Mouse (Mus musculus) gastrocnemius, postnatal 14 days (tissue): Measurements from ENCODE around the gene Hist1h2bc. TPM values are rescaled to one million over a fixed set of nuclear protein-coding genes. Genes with fewer than 3 reads are reported as not detected.
"Not testable (repeated sequence)": the region's sequence is repeated elsewhere in the genome, so short reads cannot be mapped to it uniquely, and the experiment has no call there.

ENCODE experiments used
- DNase-seq: peaks from one replicate; pipeline ENCODE4 v3.0.0; 2021; ENCODE audit warnings: mixed read lengths
- intact Hi-C: fragments of 180-260 bp; cut with DNase I; formaldehyde crosslinking; loops from one replicate; pipeline ENCODE4 v1.15.1; 2025; ENCODE audit warnings: low total_unique reads
- total RNA-seq, 2 experiments: library from RNA; stranded (reverse); gene quantifications; 2 replicates each; pipeline ENCODE4 v1.2.3; 2021

Gene Hist1h2bc
- total RNA-seq, 2 experiments from 2014 or later: 75.5 to 80.0 TPM

DNA sequence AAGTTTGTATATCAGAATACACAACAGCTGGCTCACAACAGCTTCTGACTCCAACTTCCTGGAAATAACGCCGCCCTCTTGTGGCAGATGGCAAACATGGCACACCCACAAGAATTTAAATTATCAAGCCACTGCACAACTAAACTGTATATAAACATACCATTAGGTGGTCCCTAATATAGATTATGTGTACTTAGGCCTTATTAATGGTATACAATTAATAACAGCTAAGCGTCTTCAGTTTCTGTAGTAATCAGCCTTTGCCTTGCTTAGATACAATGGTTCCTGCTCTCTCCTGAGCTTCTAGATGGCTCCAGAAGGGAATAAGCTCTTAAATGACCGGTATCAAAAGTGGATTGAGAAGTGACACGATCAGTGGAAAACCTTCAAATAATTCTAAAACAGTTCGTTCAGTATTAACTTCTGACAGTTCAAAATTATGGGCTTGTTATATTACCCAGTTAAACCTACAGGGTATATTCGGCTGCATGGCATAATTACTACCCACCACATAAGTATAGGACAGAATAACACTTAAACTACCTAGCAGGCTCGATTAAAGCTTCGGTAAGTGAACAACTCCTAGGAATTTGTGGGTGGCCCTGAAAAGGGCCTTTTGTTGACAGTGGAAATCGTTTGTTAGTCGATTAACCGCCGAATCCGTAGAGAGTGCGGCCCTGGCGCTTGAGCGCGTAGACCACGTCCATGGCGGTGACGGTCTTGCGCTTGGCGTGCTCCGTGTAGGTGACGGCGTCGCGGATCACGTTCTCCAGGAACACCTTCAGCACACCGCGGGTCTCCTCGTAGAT is 13.7 kb downstream of the Hist1h2bc start:
- DNase-seq: peak; percentile 46
- intact Hi-C loops: loop anchor here (10.0 kb wide), 1 partner anchor 73 kb away; the partner anchor contains the start of genes Hist1h1e and Hist1h2be

DNA sequence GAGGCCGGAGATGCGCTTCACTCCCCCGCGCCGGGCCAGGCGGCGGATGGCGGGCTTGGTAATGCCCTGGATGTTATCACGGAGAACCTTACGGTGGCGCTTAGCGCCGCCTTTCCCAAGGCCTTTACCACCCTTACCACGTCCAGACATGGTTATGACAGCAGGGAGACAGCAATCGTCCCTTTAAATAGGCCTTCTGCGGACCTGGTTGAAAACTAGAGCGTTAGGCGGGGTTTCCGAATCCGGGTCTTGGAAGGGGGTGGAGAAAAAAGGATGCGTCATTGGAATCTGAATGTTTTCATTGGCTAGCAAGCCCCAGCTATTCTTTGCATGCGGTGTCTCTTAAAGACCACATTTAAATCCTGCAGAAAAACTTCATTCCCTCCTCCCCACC is 14.3 kb downstream of the Hist1h2bc start, which contains the start of gene Hist1h4c:
Gene Hist1h4c (minus strand): TSS at position 155 of the 394 bp plus-strand sequence.
- peak; percentile 95 for DNase-seq
- intact Hi-C loops: loop anchor here (10.0 kb wide), 1 partner anchor 73 kb away; the partner anchor contains the start of genes Hist1h1e and Hist1h2be

DNA sequence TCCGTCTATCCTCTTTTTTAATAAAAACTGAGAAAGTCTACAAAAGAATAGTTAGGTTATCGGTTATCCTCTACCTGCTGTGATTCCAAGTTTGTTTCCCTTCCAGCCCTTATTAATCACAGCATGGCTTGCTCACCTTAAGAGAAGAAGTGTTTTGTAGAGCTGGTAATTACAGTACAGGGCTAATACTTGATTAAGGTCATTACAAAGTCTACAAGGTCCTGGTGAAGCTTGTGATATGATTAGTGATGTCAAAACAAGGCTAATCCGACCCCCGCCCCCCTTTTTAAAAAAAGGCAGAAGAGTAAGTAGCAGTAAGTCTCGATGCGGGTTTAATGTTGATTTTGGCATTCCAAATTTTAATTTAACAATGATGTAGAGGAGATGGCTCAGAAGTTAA is 15.0 kb downstream of the Hist1h2bc start:
- intact Hi-C loops: loop anchor here (10.0 kb wide), 1 partner anchor 74 kb away; the partner anchor contains the start of genes Hist1h1e and Hist1h2be

DNA sequence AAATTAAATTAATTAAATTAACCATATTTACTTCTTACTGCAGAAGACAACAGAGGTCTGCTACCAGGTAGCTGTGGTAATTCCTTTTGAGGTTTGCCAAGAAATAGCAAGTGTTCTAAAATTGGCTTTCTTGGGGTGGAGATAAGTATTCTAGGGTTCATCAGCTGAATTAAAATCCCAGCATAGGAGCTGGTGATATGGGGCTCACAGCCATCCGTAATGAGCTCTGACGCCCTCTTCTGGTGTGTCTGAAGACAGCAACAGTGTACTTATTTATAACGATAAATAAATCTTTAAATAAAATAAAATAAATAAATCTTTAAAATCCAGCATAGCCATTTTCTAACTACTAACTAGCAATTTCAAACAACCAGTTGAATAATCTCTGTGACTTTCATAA is 15.8 kb downstream of the Hist1h2bc start:
- intact Hi-C loops: loop anchor here (2.0 to 10.0 kb wide), 2 partner anchors 33 to 75 kb away; partner anchors contain the start of genes Hist1h1e and Hist1h2be
- DNase-seq: no peak

More for the DNA sequence above, 15.0 kb downstream of the Hist1h2bc start:
- DNase-seq: no peak

DNA sequence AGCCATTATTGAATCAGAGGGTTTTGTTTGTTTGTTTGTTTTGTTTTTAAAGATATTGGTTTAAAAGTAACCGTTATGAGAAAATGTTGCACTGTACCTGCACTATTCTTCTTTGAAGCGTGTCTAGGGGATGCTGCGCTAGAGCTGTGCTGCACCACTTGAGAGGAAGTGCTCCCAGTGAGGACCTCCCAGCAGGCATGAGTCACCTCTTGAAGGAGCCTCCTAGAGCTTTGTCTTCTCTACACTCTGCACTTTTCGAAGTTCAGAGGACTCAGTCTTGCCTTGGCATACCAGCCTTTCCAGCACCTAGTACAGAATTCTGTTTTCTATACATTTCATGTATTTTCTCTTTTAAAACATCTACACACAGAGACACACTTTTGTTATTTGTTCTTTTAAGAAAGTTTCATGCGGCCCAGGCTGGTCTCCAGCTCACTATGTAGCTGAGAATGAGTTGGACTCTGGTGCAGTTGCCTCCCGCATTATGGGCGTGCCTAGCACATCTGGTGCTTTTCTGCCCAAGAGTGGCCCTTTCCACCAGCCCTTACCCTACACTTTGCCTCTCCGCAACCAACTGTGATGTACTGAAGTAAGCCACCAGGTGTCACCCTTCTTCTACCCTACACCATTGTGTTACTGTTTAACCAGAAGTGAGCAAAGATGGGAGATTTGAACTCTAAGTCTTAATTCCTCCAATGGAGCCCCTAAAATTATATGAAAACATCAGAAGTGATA is 17.0 kb downstream of the Hist1h2bc start:
- peak; percentile 50 for DNase-seq
- intact Hi-C loops: loop anchor here (2.0 kb wide), 1 partner anchor 32 kb away; no protein-coding TSS in a partner anchor

DNA sequence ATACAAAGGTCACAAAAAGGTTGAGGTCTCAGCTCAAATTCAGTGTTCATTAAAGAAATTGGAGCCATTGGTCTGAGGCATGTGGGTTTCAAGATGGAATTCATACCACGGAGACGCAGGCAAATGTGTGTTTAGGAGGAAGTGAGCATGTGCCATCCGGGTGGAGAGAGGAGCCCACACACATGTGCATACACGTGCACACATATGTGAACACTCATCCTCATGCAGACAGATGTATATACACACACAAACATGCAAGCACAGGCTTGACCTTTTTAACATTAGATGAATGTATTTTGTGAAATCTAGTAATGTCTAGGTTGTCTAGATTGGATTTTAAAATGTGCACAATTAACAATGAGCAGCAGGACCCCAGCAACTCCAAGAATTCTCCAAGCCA is 18.2 kb downstream of the Hist1h2bc start:
- intact Hi-C loops: no loop called here

DNA sequence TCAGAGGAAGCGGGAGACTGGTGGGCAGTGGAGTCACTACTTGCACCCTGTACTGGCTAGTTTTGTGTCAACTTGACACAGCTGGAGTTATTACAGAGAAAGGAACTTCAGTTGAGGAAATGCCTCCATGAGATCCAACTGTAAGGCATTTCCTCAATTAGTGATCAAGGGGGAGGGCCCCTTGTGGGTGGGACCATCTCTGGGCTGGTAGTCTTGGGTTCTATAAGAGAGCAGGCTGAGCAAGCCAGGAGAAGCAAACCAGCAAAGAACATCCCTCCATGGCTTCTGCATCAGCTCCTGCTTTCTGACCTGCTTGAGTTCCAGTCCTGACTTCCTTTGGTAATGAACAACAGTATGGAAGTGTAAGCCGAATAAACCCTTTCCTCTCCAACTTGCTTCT is 18.8 kb downstream of the Hist1h2bc start:
- DNase-seq, intact Hi-C loops: not testable (repeated sequence)

More for the DNA sequence above, 18.2 kb downstream of the Hist1h2bc start:
- no peak for DNase-seq

DNA sequence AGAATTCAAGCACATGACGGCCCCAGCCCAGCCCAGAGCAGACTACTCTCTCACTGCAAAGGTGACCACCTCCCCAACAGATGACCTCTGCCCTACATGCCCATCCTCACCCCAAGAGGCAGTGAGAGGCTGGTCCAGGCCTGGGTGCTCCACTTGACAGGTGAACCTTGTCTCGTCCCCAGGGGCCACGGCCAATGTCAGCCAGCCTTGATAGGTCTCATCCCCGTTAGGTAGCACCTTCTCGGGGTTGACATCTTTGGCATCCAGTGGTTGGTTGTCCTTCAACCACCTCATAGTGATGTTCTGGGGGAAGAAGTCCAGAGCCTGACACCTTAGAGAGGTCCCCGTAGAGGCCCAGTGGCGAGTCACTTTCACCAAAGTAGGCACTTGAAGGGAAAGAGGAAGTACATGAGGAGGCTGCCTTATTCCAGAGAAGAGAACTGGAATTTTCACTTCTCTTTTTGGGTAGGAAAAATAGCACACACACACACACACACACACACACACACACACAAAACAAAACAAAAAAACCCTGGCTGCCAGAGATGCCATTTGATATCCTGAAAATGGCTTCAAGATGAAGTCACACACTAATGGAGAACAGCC is 21.9 kb downstream of the Hist1h2bc start:
- no peak for DNase-seq
- intact Hi-C loops: no loop called here

DNA sequence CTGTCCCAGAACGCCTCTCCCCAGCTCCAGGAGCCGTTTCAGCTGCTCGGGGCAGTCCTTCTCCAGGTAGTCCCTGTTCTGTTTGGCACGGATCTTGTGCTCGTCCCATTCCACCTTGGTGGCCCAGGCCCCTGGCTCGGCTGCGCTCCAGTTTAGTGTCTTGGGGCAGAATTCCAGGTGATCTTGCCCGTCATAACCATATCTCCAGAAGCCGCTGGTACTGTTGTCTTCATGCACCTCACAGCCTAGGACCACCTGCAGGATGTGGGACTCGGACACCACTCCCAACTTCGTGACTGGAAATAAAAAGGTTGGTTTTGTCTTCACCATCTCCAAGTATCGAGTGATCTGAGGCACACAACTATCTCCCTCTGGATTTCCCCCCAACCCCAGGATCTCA is 22.8 kb downstream of the Hist1h2bc start:
- intact Hi-C loops: no loop called here
- no peak for DNase-seq

DNA sequence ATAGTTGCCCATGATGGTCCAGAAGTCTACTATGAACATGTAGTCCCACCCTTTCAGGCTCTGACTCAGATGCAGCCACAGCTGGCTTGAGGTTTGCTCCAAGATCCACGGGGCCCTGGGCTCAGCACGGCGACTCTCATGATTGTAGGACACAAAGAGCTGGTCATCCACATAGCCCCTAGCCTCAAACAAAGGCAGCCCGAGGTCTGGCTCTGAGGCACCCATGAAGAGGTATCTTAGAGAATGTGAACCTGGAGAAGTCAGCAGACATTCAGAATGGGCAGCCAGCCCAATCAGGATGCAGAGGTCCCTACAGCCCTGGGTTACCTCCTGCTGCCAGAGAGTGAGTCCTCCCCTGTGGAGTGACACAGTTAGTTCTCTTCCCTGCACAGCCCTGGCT is 24.0 kb downstream of the Hist1h2bc start:
- intact Hi-C loops: no loop called here
- DNase-seq: no peak

DNA sequence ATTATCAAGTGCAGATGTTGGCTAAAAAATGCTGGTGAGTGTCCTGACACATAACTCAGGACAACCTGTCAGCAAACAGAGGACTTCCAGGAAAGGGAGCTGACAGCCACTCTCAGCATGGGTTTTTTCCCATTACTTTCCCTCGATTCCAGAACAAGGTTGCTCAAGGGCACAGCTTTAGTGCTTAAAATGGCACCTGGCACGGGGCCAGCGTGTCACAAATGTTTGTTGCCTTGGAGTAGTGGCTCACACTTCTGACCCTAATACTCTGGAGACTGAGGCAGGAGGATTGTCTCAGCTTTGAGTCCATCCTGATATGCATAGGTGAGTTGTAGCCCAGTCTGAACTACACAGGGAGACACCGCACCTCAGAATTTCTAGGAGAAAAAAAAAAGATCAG is 24.7 kb downstream of the Hist1h2bc start:
- intact Hi-C loops: no loop called here
- no peak for DNase-seq

DNA sequence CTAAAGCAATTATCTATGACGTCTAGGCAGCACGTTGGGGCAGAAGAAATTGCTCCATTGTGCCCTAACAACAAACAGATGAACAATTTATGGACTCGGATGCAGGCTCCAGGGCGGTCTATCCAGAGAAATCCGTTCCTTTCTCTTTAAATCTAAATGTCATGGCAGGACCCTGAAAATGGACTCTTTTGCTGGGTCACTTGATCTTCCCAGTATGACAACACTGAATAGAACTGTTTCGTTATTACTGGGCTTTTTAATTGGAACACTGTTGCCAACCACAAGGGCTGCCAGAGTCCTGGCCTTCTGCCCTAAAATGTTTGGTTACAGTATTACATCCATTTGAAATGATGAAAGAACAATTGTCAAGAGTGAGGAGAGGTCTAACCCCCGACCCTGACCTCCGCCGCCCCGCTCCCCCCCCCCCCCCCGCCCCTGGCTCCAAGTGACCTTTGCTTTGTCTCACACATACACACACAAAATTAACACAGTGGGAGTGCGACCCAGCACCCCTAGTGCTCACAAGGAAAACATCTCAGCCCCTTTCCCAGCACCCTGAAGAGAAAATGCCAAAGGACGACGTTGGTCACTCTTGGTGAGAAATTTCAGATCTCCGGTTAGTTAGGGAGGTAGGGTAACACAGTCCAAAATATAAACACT is 25.8 kb downstream of the Hist1h2bc start:
- intact Hi-C loops: no loop called here
- DNase-seq: no peak

DNA sequence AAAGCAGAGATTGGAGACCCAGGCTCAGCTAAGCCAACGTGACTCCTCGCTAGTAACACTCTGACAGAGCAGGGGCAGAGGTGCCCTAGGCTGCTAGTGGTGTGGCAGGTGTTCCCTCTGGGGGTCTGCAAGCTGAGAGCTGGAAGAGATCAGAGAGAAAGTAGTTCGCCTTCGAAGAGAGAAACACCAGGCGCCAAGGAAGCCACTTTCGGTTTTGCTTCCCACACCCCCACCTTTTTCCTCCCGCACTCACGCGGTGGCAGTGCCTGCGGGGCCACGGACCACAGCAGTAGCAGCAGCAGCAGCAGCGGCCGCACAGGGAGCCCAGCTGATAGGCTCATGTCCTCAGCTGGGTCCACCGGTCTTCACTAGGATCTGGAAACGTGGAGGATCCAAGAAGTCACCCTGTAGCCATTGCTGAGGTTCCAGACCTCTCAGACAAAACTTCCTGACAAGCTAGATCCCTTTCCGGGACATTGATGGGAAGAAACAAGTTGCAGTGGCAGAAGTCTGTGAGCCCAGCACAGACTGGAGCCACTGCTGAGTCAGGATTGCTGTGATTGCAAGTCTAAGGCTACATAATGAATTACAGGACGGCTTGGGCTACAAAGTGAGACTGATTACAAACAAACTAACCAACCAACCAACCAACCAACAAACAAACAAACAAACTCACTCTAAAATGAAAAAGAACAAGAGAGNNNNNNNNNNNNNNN is 26.5 kb downstream of the Hist1h2bc start, which contains the start of gene Hfe:
Gene Hfe (minus strand): TSS at position 481 of the 716 bp plus-strand sequence.
- peak; percentile 43 for DNase-seq
- intact Hi-C loops: no loop called here

DNA sequence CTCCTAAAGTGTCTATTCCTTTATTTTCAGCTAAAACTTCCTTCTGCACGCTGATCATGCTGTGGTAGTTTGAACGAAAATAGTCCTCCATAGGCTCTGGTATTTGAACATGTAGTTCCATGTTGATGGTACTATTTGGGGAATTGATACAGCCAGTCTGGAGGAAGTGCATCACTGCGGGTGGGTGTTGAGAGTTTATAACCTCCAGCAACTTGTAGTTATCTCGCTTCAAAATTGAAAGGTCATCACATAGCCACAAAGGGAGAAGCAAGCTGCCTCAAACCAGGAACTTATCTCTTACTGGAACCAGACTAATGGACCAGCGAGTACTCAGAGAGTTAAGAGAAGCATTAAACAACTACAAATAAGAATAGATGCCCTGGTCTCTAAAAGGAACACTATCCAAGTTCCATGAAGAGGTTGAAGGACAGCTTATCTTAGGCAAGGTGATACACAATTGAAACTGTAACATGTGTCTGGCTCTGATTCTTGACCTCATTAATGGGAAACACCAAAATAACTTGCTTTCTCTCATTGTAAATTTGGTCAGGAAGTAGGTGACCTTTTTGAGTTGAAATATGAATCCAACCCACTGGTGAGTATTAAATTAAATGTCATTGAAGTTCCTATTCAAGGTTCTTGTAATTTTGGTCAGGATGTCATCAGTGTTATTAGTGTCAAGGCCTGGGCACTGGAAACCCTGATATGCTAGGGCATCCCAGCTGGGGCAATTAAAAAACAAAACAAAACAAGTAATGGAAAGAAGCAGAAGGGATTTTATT is 32.5 kb downstream of the Hist1h2bc start:
- no peak for DNase-seq
- intact Hi-C loops: no loop called here

DNA sequence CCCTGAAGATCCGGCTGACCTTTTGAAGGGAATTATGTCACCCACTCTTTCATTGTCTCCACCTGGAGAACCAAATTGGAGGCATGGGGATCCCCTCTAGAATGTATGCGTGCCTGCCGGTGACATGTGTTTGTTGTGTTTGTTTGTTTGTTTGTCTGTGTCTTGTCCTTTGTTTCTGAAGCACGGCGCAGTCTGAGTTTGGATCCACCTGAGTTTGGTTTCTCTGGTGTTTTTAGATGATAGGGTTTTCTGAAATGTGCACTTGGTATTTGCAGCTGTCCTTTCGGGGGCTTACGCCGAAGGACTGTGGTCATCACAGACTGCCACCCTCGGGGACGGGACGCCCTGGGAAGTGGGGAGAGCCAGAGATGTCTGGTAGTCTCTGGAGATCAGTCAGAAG is 33.2 kb downstream of the Hist1h2bc start:
- intact Hi-C loops: no loop called here
- DNase-seq: no peak

DNA sequence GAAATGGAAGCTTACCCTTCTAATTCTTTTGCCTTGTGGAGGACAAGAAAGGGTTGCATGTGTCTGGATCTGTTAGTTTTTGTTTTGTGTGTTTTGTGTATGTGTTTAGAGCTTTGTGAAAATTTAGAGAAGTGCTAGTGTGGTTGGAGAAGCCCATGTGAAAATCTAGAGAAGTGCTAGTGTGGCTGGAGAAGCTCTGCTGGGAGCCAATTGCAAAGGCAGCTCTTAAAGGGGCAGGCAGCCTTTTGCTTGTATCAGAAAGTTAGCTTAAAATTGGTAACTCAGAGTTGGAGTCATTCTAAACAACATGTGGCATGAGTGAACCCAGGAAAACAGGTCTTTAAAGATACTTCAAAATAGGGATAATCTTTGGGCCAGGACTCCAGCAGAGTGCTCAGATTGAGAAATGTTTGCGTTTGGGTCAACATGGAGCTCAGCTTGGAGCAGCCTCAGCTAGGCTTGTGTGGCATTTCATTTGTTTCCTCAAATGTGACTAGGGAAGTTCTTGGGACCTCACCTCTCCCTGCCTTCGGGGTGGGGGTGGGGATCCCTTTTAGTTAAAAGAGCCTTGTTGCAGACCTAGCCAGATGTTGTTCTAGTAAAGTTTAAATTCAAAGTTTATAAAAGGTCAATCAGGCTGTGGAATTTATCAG is 33.7 kb downstream of the Hist1h2bc start:
- intact Hi-C loops: not testable (repeated sequence)

DNA sequence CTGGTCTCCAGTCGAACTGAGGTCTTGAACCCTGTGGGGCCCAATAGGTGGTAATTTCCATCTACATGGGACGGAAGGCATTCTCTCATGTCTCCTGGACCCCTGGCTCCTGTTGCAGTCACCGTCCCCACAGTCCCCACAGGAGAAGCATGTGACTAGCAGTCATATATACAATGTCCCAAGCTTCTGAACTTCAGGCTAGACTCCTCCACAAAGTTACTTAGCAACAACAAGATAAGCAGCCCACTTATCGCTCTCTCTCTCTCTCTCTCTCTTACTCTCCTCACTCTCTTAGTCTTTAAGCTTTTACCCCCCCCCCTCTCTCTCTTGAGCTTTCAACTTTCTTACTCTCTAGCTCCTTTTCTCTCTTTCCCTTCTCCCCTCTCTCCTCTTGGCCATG is 40.2 kb downstream of the Hist1h2bc start:
- intact Hi-C loops: no loop called here

More for the DNA sequence above, 33.7 kb downstream of the Hist1h2bc start:
- not testable (repeated sequence) for DNase-seq

More for the DNA sequence above, 40.2 kb downstream of the Hist1h2bc start:
- no peak for DNase-seq
